Mouse (Mus musculus): Measurements from ENCODE around the gene Slc50a1.

The Slc50a1 gene

DNA sequence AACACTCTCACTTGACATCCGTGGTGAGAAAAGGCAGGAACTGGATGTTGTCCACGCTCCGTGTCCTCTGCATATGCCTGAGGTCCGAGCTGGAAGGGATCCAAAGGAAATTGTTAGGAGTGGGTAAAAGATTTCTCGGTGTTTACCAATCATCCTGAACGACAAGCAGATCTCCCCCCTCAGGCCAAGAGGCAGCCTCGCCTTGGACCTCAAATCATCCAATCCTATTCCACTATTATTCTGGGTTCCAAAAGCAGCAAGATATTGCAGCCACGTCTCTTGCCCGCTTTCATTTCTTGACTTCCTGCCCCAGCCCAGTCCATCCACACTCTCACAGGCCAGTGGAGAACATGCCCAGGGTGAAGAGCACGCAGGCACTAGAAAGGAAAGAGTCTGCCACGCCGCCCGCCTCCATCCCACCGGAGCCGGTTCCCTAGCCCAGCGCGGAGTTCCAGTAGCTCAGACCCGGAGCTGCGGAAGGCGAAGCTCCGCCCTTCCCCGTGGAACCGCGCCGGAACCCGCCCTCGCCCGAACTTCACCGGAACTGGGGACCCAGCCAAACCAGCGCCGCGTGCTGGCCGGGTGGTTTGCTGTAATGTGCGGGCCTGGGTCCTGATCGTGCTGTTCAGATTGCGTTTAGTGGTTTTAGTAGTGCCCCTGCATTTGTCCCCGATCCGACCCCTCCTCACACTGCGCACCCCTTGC is at the start of gene Slc50a1:
TSS of gene Slc50a1 (minus strand) at position 520 of the 705 bp plus-strand sequence.
- in situ Hi-C loops (cut with MboI, MseI), result no loop called here

DNA sequence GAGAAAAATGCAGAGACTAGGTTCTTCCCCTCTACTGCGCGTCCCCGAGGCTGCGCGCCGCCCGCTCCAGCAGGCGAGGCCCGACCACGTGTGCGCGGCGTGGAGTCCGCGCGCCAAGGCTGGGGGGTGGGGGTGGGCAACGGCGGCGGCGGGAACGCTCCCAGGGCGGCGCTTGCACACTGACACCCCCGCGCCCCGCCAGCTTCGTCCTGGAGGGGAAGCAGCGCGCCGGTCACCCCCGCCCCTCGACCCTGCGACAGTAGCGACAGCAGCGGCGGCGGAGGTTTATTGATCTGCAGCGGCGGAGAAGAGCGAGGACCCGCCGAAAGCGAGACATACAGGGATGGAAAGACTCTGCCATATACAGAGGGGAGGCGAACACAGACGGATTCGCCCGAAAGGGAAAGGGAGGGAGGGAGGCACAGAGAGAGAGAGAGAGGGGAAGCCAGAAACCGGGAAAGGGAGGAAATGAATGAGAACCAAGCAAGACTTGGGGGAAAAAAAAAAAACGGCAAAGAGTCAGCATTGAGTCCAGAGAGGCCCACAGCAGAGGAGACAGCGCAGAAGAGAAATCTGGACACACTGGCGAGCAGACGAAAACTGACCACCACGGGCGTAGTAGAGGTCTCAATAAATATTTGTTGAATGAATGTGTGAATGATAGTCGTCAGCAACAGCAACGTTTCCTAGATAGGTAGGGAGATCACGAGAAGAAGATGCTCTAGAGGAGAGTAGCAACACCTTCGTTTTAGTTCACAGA is 49.4 kb upstream of the Slc50a1 start:
- in situ Hi-C loops (cut with MboI, MseI), result no loop called here

DNA sequence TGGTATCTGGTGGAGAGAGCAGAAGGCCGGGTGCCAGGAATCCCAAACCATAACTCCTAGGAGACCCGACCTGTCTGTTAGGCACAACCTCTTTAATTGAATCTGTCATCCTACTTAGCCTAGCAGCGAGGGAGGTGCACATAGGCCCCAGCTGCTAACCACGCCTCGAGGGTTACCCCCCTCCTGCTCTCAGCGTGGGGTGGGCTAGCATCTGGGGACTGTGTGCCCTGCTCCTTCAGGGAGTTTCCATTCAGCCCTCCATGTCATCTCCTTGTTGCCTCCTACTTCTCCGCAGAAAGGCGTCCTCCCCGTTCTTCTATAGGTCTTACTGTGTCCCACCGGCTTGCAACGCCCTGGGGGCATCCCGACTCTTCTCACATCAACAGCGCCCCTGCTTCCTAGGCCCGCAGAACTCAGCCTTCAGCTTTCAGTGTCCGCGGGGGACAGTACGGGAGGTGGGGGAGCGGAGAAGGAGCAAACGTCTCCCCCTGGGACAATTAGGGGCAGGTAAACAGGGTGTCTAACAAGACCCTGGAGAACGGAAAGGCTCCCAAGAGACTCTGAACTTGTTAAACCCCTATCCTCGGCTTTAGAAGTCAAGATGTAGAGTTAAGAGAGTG is 48.7 kb upstream of the Slc50a1 start:
- in situ Hi-C loops (cut with MboI, MseI), result no loop called here

DNA sequence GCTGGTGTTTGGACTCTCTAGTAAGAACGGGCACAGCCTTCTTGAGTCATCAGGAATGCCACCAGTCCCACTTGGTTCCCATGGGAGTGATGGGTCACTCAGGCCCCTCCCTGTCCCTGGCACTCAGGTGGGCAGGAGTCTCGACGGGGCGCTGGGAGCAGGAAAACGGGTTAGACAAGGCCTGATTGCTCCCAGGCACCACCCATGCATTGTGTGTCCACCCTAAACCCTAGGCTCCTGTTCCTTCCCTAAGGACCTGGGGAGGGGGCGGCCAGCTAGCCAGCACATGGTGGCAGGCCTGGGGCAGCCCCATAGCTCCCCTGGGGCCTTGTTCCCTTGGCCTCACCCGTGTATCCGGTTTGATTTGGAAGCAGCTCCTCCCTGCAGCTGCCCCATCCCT is 47.9 kb upstream of the Slc50a1 start:
- in situ Hi-C loops (cut with MboI, MseI), result no loop called here

DNA sequence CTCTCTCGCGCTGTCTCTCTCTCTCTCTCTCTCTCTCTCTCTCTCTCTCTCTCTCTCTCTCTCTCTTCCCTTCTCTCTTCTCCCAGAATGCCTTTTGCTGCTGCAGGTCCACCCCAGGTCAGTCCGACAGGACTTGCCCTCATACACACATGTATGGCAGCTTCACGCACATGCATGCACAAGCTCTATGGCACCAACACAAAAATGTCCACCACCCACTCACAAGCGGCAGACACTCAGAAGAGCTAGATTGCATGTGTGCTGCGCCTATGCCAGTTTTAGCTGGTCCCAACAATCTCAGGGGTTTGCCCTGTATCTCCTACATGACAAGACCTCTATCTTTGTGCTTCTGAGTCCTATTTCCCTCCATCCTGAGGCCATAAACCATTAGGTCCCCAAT is 46.9 kb upstream of the Slc50a1 start:
- in situ Hi-C loops (cut with MboI, MseI), result no loop called here

DNA sequence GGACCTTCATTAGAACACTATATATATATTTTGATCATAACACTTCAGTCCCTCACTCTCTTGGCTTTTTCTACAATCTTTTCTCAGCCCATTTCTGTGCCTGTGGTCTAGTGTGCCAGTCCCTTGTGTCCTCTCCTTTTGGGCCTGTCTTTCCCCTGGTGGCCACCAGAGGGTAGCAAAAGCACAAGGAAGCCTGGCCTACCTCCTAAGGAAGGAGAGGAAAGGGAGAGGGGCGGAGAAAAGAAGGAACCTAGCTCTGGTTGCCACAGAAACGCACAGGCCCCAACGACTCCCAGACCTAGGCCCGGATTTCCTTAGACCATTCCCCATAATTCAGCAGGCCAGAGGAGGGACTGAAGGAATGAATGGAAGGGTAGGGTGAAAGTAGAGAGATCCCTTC is 46.5 kb upstream of the Slc50a1 start:
- in situ Hi-C loops (cut with MboI, MseI), result no loop called here

DNA sequence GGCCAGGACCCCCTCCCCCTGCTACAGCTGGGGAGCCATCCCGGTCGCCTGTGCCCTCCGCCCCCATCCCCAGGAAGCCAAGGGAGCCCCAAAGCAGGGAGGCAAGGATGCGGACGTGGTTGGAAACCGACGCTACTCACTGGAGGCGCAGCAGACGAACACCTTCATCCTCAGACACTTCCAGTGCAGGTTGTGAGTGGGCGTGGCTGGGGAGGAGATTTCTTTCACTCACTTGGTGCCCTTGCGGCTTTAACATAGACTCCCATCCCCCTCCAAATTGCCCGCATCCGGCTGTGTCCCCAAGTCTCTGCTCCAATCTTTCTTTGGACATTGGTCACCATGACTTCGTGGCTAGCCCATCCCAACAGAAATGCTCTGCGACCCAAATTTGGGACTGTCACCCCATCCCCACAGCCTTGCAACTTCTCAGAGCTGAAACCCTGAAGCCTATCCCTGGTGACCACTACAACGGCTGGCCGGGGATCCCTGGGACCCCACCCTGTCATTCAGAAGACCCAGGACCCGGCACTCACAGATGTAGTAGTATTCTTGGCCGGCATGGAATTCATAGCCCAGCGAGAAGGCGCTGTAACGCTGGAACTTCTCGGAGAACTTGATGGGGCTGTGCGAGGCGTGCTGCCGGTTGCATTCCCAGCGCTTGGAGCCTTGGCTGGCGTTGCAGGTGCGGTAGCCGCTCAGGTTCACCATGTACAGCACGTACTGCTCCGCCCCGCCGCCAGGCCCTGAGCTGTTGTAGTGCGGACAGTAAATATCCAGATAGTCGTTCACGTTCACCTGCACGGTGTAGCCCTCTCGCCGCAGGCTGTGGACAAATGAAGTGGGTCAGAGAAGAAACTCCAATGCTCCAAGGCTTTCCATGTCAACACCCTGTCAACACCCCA is 45.8 kb upstream of the Slc50a1 start:
- in situ Hi-C loops (cut with MboI, MseI), result no loop called here

DNA sequence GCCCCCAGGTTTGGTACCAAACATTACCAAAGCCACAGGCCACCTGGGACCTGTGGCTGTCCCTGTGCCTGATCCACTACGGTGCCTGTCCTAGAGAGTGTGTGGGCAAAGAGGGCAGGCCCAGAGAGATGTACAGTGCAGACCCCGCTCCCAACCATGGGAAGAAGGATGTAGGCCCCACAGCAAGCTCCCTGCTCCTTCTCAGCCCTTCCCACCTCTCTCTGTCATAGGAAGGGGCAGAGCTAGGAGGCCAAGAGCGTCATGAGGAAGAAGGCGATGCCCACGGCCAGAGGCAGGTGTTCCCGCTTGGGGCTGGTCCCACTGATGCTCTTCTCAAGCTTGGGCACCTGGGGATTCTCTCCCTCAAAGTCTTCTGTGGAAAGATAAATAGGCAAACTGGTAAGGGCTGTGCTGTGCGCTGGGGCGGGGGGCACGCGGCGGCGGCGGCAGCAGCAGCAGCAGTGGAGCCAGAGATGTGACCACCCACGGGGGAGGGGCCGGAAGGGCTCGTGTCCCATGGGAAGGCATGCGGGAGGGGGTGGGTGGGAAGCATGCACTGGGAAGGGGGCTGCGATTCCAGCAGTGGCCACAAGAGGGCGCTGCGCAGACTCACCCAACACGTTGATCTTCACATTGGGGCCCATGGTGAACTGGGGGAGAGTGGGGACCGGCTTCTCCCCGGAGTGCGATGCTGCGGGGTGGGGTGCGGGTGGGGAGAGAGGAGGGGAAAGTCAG is 45.0 kb upstream of the Slc50a1 start:
- in situ Hi-C loops (cut with MboI, MseI), result no loop called here

DNA sequence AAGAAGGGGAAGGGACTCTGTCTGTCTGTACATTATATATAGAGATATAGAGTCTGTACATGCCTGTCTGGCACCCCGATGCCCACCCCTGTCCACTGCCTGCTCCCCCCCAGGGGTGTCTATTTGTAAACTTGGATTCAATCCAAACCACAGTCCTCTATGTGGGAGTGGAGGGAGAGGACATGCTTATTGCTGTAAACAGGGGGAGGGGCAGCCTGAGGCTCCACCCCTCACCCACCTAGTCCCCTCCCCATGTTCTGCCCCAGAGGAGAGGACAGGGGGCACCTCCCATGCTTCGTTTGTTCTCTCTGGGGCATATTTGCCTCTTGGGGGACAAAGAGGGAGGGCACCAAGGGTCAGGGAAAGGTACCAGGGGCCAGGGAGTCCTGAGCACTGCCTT is 44.4 kb upstream of the Slc50a1 start:
- in situ Hi-C loops (cut with MboI, MseI), result no loop called here

DNA sequence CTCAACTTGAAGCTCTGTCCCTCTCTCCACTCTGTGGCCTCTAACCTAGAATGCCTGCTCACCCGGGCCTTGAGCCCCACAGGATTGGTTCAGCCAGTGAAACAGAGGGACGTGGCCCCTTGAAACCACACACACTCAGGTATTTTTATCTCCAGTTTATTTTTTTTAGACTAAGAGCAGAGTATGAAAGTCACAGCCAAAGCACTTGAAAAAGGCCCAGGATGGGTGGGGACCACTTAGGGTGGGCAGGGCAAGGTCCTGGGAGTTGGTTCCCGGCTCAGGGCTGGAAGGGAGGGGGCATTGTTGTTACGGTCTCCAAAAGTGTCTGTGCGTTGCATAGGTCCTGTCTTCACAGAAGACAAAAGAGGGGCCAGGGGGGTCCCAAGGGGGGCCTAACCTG is 44.0 kb upstream of the Slc50a1 start:
- in situ Hi-C loops (cut with MboI, MseI), result no loop called here

DNA sequence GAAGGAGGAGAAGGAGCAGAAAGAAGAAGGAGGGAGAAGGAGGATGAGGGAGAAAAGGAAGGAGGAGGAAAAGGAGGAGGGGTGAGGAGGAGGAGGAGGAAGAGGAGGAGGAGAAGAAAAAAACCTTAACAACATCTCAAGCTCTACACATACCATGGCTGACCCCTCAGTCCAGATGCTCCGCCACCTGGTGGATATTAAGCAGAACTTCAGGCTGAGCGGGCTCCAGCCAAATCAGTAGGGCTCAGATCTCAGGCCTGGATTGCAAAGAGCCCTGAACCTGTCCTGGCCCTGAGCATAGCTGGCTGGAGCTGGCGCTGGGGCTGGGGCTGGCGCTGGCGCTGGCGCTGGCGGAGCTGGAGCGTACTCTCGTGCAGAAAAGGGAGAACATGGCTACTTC is 37.7 kb upstream of the Slc50a1 start:
- in situ Hi-C loops (cut with MboI, MseI), result no loop called here

DNA sequence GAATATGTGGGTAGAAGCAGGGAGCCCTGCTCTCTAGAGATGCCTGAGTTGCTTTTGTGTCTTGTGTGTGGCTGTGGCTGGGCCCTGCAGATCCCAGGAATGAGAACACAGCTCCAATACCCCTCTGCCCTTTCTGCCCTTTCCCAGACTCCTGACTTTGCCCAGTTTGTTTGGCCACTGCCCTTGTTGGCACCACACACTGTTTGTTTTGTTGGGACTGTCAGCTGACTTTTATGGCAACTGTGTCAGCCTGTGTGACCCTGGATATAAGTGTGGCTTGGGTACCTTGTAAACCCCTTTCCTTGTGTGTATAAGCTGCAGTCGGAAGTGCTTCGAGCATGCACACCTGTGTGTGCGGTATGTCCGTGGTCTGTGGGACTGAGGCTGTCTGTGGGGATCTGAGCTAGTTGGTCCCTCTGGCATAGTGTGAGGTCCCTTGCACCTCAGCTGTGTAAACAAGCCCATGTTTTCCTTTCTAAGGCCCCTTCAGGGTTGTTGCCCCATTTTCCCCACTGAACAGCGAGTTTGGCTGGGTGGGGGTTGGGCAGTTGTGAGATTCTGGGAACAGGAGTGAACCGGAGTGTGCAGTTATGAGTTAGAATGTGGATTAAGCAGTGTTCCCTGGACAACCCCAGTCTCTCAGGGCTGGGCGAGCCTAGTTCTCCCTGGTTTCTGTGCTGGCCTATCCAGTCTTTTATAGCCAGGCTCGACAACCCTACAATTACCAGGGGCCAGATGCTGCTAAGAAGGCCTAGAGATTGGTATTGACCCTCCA is 35.4 kb upstream of the Slc50a1 start:
- in situ Hi-C loops (cut with MboI, MseI), result no loop called here

DNA sequence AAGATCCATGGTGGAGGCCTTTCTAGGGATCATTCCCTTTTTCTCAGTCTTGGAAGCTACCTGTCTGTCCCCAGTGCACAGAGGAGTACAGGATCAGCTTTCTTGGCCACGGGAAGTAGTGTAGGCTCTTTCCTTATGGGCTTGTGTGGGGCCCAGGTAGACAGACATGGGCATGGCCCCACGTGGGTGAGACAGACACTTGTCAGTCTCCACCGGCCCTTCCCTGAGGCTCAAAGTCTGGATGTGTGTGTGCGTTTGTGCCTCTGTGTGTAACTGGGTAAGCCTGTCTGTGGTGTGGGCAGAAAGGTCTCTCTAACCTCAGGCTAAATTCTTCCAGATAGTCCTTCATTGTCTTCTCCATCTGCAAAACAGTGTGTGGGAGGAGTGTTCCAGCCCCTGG is 34.7 kb upstream of the Slc50a1 start:
- in situ Hi-C loops (cut with MboI, MseI), result no loop called here

DNA sequence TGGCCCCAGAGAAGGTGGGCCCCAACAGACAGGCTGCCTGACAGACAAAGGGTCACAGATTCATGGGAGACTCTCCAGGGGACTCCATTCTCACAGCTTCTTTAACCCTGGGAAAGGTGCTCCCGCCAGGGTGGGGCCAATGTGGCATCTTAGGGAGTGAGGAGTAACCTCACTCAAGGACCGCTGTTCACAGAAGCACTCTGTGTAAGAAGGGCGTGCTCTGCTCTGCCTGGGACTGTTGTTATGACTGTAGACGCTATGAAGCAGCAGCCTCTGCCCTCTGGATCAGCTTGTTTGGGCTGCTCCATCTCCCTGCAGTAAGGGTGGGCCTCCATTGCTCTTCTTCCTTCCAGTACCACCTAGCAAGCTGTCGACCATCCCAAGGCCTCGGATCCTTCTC is 34.1 kb upstream of the Slc50a1 start:
- in situ Hi-C loops (cut with MboI, MseI), result no loop called here

DNA sequence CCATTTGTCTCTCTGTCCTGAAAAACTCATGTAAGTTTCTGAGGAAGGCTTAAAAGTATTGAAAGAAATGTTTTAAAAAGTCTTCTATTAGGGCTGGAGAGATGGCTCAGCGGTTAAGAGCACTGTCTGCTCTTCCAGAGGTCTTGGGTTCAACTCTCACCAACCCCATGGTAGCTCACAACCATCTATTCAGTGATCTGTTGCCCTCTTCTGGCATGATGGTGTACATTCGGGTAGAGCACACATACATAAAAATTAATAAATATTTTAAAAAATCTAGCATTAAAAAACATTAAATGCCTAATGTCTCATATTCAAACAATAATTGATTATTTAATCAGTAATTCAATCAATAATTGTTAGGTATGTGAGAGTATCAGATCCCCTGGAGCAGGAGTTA is 30.1 kb upstream of the Slc50a1 start:
- in situ Hi-C loops (cut with MboI, MseI), result no loop called here

DNA sequence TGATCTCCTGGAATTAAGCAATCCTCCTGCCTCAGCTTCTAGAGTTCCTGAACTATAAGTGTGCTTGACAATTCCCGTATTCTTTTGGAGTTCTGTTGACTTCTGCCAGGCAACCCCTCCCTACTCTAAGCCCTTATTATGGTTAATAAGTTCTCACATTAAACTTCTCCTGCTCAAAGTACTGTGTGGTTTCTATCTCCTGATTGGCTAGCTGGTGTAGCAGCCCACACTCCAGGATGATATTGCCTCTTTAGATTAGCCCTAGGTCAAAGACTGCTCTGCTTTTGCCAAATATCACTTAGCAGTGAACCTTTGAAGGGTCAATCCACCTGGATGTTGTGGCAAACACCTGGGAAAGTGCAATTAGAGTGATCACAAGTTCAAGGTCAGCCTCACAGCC is 29.7 kb upstream of the Slc50a1 start:
- in situ Hi-C loops (cut with MboI, MseI), result no loop called here

DNA sequence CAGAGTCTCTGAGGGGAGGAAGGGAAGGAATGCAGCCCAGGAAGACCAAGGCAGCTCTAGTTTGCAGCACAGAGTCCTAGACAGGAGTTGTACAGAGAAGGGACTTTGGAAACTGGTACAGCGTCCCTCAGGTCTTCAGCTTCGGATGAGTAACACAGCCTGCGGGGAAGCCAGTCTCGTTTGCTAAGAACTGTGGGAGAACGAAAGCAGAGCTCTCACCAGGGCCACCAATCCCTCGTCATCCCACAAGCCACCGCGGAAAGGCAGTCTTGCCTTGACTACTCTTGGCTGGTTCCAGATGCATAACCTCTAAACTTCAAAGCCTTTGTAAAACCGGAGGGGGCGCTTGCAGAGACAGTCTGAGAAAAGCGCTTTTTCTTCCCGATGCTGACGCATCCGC is 29.1 kb upstream of the Slc50a1 start:
- in situ Hi-C loops (cut with MboI, MseI), result no loop called here

DNA sequence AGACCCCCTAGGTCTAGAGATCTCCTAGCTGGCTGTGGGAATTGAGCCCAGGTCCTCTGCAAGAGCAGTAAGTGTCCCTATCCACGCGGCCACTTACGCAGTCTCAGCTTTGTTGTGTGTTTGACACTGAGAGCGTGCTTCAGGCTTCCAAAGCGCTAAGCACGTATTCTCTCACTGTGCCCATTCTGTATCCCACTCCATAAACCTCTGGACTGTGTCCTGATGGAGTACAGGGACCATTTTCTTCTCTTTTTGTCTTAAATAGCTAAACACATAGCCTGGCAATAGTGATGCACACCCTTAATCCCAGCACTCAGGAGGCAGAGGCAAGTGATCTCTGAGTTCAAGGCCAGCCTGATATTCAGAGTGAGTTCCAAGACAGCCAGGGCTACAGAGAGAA is 28.5 kb upstream of the Slc50a1 start:
- in situ Hi-C loops (cut with MboI, MseI), result no loop called here

DNA sequence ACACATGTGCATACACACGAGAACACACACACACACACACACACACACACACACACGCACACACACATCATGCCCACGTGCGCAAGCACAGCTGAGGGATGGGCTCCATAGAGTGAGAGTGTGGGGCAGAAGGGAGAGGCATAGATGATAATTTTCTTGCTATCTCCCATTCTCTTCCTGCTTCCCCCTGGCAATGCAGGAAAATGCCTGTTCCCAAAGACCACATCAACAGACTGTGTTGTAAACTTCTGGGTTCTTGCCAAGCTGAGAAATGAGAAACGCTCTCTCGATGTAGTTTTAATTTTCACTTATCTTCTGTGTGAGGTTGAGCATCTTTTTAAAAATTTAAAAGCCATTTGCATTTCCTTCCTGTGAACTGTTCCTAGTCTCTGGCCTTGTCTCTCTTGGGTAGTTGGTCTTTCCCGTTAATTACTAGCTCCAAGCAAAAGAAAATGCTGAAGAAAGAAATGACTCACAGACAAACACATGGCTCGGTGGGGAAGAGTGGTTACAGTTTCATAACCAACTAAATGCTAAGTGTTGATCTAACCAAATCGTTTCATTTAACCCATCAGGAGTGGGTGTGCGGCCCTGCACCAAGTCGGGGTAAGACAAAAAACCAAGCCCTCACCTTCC is 26.5 kb upstream of the Slc50a1 start:
- in situ Hi-C loops (cut with MboI, MseI), result no loop called here

DNA sequence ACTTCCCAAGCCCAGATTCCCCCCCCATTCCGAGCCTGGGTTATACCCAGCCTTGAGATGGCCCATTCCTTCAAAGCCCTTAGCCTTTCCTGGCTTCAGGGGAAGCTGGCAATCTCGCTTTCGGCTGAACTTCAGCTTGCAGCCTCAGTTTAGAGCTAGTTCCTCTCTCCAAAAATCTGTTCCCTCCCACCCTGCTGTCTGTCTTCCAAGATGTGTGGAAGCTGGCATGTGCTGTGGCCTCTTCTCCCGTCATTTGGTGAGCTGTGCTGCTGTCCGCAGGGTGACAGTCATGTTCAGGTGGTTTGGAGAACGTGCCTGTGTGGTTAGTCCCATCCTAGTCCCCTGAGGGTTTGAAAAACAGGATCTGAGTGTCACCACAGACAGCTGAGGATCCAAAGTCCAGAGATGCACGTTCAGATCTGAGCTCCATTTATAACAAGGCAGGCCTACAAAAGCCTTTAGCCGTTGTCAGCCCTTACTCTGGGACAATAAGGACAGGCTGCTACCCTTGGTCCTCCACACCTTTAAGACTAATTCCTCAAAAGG is 25.4 kb upstream of the Slc50a1 start:
- in situ Hi-C loops (cut with MboI, MseI), result no loop called here

Data from T-helper 2 cell (primary cell).